Mouse (Mus musculus) T-helper 17 cell (primary cell): ENCODE measurements around the gene 9130213A22Rik.

ENCODE experiments used
- in situ Hi-C, 2 experiments: fragments of 300-600 bp; cut with MboI, MseI; formaldehyde crosslinking; loops; 1 replicate in 1 of 2; 2 replicates in 1 of 2; pipeline ENCODE4 v1.15.1; 2025; ENCODE audit warnings: high pct_unique_total_duplicates in 2 of 2

The 9130213A22Rik gene

GRCm38 (mm10) chr11:69123693-69124497 lies 1.5 kb upstream of the 9130213A22Rik start:
- in situ Hi-C loops, result loop anchor here (5.0 to 10.0 kb wide), 2 partner anchors 62 to 269 kb away; no protein-coding TSS in a partner anchor

- in situ Hi-C loops, result loop anchor here (5.0 to 10.0 kb wide), 2 partner anchors 61 to 268 kb away; no protein-coding TSS in a partner anchor
Measured at GRCm38 (mm10) chr11:69123056-69123692, 785 bp upstream of the 9130213A22Rik start.

GRCm38 (mm10) chr11:69121741-69122335 lies 551 bp downstream of the 9130213A22Rik start:
- in situ Hi-C loops, result loop anchor here (5.0 to 10.0 kb wide), 2 partner anchors 60 to 267 kb away; no protein-coding TSS in a partner anchor

GRCm38 (mm10) chr11:69121001-69121740 lies 1.2 kb downstream of the 9130213A22Rik start:
- in situ Hi-C loops, result loop anchor here (5.0 to 10.0 kb wide), 2 partner anchors 59 to 266 kb away; no protein-coding TSS in a partner anchor

- in situ Hi-C loops, result loop anchor here (5.0 to 10.0 kb wide), 2 partner anchors 58 to 266 kb away; no protein-coding TSS in a partner anchor
Measured at GRCm38 (mm10) chr11:69120221-69121000, 2.0 kb downstream of the 9130213A22Rik start, which contains the start of gene Hes7. TSS of gene Hes7 (plus strand) at chr11:69120404.

- in situ Hi-C loops, result loop anchor here (5.0 to 10.0 kb wide), 2 partner anchors 57 to 265 kb away; no protein-coding TSS in a partner anchor
Measured at GRCm38 (mm10) chr11:69119446-69120155, 2.8 kb downstream of the 9130213A22Rik start.

- in situ Hi-C loops, result no loop called here
Measured at GRCm38 (mm10) chr11:69118765-69119164, 3.6 kb downstream of the 9130213A22Rik start.

GRCm38 (mm10) chr11:69117737-69118695 lies 4.4 kb downstream of the 9130213A22Rik start:
- in situ Hi-C loops, result no loop called here

GRCm38 (mm10) chr11:69116843-69117242 lies 5.5 kb downstream of the 9130213A22Rik start:
- in situ Hi-C loops, result no loop called here

- in situ Hi-C loops, result no loop called here
Measured at GRCm38 (mm10) chr11:69114621-69115020, 7.8 kb downstream of the 9130213A22Rik start.

- in situ Hi-C loops, result no loop called here
Measured at GRCm38 (mm10) chr11:69114018-69114417, 8.4 kb downstream of the 9130213A22Rik start.

- in situ Hi-C loops, result no loop called here
Measured at GRCm38 (mm10) chr11:69111865-69112264, 10.5 kb downstream of the 9130213A22Rik start.

GRCm38 (mm10) chr11:69111051-69111810 lies 11.2 kb downstream of the 9130213A22Rik start:
- in situ Hi-C loops, result no loop called here

- in situ Hi-C loops, result no loop called here
Measured at GRCm38 (mm10) chr11:69110319-69111046, 11.9 kb downstream of the 9130213A22Rik start.

GRCm38 (mm10) chr11:69109032-69109900 lies 13.1 kb downstream of the 9130213A22Rik start:
- in situ Hi-C loops, result loop anchor here in 1 of 2 experiments (10.0 kb wide), 1 partner anchor 906 kb away; the partner anchor contains the start of genes Acadvl and Dlg4

GRCm38 (mm10) chr11:69108223-69108622 lies 14.2 kb downstream of the 9130213A22Rik start:
- in situ Hi-C loops, result loop anchor here in 1 of 2 experiments (10.0 kb wide), 1 partner anchor 907 kb away; the partner anchor contains the start of genes Acadvl and Dlg4
